Mouse (Mus musculus): ENCODE measurements at regions not wholly inside any gene's neighbourhood (a gene's known extent, or its start where the extent isn't known, plus 50 kb on each side); places are given as distances from the start of the nearest gene placed in this dataset.

DNA sequence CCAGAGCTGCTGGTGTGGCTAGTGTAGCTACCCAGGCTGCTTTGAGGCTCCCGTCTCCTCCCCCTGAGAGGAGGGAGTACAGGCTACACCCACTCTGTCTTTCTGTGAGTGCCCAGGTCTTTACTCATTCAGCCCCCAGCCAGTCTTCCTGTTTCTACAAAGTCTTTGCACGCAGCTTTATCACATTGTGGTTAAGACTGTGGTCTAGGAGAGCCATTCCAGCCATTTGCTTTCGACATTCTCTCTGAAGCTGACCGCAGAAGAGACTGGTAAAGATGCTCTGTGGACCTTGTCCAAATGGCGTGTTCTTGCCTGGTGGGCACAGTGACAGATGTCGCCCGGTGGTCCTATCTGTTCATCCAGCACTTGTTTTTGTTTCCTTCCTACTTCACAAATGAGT lies 62.0 kb downstream of the Tpra1 start:
- no peak for DNase-seq (ENCODE audit: extremely low read depth, low read depth)

DNA sequence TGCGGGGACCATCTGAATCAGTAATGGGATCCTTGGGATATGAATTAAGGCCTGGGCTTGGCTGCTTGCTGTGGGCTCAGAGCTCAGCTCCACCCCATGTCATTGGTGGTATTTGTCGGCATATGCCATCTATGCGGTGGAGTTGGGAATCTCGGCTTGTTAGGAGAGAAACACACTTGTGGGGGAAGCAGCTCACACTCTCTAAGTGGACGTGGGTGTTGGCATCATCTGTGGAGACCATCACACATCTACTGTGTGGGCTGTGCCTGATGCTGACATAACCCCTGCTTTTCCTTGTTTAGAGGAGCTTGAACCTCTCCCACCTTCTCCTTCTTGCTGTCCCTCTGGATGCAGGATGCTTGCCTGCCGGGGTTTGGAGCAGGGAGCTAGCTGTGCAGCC lies 62.9 kb downstream of the Tpra1 start:
- DNase-seq (ENCODE audit: extremely low read depth, low read depth): no peak

DNA sequence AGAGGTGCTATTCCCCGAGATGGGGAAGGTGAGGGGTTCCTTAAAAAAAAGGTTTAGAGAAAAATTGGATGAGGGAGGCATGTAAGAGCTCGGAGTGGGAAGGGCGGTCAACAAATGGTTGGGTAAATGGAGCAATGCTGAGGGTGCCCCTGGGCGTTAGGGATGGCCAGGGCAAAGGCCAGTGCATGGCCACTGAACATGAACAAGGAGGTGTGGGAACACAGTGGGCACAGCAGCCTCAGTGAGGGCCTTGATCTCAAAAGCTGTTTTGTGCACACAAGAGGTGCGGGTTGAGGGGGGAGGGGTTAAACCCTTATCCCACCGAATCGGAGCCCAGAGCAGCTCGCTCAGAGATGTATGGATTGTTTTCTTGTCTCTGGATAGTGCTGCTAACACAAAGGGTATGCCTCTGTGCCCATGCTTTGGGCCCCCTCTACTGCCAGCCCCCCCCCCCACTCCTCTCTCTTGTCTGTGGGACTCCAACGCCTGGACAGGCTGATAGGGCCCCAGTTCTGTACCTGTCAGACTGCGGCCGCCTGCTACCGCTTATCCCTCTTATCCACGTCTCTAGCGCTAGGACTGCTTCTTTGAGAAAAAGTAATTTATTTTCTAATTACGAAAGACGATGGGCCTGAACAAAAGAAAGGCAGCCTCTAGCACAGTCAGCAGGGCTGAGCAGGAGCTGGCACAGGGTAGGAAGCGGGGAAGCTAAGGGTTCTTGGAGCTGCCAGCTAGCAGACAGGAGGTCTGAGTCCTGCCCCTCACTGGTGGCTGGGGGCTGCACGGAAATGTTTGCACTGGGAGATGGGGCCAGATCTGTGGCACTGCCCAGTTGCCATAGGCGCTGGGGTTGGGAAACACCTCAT lies 63.5 kb downstream of the Tpra1 start:
- DNase-seq (ENCODE audit: extremely low read depth, low read depth): no peak

DNA sequence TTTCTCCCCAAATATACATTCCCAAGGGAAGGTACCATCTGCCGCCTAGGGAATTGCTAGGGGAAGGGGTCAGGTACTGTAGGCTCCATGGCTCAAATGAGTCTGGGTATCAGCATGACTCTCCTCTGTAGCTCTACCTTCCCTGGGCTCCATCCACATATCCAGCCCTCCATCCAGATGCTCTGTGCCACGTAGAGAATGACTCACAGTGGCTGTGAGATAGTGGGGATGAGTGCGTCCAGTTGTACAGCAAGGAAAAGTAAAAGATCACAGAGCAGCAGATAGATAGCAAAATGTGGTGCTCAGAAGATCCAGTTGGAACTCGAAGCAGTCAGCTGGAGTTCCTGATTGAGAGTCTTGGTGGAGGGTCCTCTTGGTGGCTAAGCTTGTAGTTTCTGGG lies 64.5 kb downstream of the Tpra1 start:
- DNase-seq (ENCODE audit: extremely low read depth, low read depth): no peak

DNA sequence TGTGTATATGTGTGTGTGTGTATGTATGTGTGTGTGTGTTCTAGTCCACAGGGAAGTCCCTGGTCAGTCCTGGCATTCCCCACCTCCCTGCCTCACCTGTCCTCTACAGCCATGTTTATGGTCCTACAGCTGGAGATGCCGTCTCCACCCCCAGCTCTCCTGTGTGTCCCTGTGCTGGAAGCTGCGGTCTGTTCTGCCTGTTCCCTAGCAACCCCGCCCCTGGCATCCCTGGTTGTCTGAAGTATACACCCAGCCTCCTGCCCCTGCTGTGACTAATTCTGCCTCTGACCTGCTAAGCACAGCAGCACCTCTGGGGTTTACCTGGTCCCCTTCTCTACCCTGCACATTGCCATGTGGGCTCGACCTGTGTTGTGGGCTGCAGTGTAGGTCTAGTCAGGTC lies 66.8 kb downstream of the Tpra1 start:
- DNase-seq (ENCODE audit: extremely low read depth, low read depth): no peak

DNA sequence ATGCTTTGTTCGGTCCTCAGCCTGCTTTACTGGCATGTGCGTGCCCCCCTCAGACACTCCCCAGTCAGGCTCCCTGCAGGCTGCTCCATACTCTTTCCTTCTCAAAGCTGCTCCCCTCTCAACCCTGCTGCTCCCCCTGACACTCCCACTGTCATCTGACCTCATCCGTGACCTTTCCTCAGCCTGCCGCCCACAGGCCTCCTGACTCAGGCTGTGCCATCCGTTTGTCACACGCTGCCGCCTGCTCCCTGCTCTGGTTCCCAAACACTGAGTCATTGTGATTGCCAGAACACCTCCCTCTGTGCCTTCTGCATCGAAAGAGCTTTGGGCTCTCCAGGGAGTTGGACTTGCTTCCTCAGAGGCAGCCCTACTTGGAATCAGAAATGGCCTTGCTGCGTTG lies 69.7 kb downstream of the Tpra1 start:
- DNase-seq (ENCODE audit: extremely low read depth, low read depth): no peak

DNA sequence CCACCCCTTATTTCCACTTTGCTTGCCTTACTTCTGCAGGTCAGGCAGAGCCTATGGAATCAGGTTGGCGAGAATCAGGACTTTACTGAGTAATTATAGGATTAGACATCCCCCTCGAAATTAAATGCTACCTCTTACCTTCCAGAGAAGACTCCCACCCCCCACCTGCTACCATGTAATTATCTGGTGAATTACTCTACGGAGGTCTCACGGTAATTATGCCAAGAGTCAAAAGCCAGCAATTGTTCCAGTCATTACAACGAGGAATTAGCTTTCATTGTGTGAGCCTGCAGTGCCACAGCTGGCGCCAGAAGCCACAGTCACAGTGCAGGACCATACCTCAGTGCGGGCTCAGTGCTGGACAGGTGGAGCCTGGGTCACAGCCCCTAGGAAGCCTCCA lies 72.4 kb downstream of the Tpra1 start:
- DNase-seq (ENCODE audit: extremely low read depth, low read depth): no peak

DNA sequence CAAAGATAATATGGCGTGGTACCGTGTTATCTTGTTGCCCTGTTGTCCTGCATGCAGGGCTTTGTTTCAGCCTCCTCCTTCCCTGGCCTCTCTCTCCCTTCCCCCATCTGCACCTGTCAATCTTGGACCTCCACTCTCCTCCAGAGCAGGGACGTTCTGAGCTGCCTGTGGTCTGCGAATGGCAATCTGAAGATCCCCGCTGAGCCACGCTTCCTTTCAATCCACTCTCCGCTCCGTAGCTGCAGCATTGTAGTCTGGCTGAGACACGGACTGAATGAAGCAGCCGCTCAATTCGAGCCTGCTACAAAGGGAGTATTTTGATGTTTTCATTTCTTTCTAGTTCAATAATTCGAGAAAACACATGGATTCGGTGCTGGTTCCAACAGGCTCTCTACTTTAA lies 74.5 kb downstream of the Tpra1 start:
- DNase-seq (ENCODE audit: extremely low read depth, low read depth): no peak

DNA sequence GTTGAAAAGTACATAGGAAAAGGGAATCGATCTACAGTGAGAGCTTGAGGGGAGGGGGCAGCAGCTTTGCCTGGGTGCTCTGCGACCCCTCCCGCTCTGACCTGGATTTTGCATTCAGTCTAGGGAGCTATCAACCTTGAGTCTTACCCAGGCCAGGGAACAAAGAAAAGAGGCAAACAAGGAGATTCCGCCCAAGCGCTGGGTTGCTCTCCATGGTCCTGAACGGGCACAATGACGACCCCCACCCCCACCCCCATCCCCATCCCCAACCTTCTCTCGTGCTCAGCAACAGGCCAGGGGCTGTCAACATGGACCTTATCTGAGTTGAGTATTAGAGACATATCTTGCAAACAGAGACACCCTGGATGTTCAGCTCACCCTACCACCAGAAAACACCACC lies 74.9 kb downstream of the Tpra1 start:
- no peak for DNase-seq (ENCODE audit: extremely low read depth, low read depth)

DNA sequence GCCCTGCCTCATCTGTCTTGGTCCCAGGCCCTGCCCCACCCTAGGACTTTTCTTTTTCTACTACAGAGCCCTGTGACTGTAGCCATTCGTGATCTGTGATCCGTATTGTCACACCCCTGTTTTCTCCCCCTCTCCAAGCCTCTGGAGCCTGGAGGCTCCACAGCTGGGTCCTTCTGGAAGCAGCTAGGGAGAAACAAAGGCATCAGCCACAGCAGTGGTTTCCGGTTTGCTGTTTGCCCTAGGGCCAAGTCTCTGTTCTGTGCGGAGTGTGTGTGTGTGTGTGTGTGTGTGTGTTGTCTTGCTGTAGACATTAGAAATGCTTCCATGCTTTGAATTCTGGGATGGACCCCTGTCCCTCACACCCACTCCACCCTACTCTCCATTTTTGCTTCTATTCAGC lies 76.9 kb downstream of the Tpra1 start:
- DNase-seq (ENCODE audit: extremely low read depth, low read depth): no peak

DNA sequence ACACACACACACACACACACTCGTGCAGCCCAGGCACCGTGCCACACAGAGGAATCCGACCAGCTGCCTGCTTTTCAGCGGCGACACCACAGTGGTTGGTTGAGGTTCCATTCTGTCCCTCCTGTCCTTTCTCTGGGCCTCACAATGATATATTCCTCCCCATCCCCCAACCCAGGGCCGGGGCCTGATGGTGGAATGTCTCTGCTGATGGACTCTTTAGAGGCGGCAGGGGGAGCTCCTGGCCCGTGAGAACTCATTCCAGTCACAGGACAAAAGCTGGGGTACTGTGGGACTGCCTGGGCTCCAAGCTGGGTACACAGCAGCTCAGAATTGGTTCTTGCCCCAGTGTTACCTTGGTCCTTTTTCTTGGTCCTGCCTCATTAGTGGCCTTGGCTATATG lies 78.1 kb downstream of the Tpra1 start:
- no peak for DNase-seq (ENCODE audit: extremely low read depth, low read depth)

DNA sequence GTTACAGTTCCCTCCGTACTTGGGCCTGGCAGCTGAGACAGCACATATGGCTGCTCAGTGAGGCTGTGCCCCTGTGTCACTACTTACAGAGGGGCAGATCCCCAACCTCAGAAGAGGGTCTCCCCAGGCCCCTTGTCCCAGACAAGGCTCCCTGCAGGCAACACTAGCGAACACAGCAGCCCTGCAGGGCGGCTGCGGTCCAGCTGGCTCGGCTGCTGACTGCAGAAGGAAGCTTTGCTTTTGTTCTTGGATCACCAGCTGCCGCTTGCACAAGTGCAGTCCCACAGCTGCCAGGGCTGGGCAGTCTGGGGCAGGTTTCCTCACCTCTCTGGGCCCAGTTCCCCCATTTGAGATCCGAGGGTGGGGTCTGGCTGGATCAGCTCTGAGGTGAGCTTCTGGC lies 79.5 kb downstream of the Tpra1 start:
- no peak for DNase-seq (ENCODE audit: extremely low read depth, low read depth)

DNA sequence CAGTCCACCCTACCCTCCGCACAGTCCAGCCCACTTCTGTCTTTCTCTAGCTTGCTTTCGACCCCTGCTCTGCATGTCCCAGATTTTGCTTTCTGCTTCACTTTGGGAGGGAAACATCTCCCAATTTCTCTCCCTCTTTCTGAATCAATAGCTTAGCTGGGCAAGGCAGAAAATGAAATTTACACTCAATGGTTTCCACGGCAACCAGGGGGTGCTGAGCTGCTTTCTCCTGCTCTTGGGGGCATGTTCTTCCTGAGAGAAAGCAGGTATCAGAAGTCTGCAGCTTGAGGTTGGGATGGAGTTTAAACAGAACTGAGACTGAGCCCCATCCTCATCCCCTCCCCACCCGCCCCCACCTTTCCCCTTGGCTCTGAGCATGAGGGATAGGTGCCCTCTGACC lies 82.1 kb downstream of the Tpra1 start:
- DNase-seq (ENCODE audit: extremely low read depth, low read depth): no peak

DNA sequence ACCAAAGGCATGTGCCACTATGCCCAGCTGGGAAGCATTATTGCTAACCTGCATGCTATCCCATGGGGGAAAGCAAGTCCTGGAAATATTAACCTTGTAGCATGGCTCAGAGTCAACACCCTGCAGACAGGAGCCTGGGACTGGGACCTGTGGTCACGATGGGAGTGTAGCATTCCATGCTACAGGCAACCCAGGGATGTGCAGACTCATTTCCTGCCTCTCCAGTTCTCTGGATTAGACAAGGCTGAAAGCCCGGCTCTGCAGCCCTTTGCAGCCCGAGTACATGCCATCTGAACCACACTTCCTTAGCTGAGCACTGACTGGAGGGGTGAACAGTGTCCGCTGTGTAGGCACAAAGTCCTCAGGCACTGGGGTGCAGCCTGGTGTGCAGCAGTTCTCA lies 82.8 kb downstream of the Tpra1 start:
- DNase-seq (ENCODE audit: extremely low read depth, low read depth): no peak

DNA sequence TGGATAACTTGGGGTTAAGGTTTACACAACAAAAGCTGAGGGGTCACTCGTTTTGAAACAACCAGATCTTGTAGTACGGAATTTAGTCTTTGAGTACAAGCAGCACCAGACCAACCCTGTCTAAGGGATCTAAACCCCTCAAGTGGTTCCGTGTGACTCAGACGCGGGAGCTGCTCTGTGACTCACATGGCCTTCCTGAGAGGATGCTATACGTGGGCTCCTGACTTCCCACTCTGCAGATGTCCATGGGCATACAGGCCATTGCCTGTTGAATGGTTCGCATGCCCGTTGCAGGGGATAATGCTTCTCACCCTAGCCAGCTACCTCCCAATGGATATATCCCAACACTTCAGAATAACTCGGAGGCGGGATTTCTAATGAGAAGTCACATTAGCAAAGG lies 86.5 kb downstream of the Tpra1 start:
- no peak for DNase-seq (ENCODE audit: extremely low read depth, low read depth)

DNA sequence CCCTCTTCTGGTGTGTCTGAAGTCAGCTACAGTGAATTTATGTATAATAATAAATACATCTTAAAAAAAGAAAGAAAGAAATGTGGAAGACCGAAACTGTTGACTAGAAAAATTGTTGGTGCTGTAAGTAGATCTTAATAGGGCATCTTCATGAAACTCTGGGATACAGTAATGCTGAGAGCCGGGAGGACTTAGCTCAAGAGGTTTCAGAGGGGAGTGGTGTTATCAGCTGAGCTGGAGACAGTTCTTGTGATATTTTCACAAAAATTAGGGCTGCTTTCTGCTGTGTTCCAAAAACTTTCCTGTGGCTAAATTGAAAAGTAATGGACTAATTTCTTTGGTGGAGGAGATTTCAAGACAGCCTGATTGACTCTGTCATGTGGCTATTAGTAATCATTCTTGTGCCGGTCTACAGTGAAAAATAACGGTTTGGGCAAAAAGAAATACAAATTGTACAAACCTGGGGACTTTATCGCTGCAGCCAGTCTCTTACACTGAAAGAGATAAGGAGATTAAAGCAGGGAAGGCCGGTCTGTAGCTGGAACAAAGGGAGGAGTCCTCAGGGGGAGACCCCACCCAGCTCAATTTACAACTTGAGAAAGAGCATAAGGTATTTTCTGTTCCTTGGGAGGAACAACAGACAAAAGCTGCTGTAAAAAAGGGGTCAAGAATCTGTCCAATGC lies 87.7 kb downstream of the Tpra1 start:
- no peak for DNase-seq (ENCODE audit: extremely low read depth, low read depth)

DNA sequence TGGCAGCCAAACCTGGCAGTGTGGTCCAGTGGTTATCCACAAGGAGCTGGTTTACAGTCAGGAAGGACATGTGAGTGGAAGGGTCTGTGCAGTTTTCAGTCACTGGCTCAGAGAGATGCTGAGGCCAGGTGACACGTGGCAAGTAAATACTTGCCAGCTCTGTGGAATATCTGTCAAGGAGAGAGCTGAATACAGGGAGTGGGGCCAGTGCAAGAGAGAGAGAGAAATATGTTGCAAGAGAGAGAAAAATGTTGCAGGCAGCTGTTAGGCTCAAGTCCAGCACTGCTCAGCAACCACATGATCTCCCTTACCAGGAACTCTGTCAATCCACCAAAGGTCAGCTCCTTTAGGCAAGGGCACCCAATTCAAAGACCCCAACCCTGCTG lies 88.2 kb downstream of the Tpra1 start:
- no peak for DNase-seq (ENCODE audit: extremely low read depth, low read depth)

DNA sequence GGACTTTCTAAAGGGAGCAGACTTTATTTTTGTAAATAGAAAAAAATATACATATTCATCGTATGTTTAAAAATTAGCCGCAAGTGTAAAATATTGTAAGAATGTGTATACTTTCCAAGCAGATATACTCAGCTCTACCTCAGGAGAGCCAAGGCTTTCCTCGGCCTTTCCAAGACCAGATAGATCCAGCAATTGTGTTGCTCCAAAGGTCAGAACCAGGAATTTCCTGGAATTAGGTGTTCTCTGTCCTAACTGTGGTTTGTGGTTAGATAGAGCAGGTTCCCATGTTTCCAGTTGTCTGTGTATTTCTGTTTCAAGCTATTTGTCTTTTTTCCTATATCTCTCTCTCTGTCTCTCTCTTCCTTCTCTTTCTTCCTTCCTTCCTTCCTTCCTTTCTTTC lies 93.0 kb downstream of the Tpra1 start:
- no peak for DNase-seq (ENCODE audit: extremely low read depth, low read depth)

DNA sequence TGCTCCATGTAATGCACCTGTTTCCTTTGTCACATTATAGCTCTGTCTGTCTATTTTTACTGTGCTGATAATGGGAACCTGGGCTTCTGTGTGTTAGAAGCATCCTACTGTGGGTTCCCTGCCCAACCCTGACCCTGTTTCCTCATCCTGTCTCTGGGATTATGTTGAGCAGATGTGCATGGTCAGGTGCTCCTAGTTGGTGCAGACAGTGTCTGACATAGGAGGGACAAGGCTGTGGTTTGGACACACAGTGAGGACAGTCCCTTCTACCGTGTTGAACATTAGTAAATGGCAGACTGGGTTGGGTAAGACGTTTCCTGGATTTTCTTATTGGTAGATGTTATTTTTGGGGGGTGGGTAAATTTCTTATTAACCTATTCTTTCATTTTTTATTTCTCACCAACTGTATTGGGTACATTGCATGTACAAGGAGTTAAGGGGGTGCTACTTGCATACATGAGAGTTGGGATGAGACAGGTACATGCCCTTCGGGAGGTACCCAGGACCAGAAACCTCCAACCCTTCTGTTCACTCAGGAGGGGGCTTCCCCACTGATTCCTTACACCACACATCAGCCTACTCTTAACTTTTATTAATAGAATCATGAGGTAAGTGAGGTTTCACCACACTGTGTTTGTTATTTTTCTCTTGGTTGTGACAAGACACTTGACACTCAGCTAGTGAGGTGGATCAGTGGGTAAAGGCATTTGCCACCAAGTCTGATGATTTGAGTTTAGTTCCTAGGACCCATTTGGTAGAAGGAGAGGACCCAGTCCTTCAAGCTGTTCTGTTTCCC lies 97.1 kb downstream of the Tpra1 start:
- DNase-seq (ENCODE audit: extremely low read depth, low read depth): no peak

DNA sequence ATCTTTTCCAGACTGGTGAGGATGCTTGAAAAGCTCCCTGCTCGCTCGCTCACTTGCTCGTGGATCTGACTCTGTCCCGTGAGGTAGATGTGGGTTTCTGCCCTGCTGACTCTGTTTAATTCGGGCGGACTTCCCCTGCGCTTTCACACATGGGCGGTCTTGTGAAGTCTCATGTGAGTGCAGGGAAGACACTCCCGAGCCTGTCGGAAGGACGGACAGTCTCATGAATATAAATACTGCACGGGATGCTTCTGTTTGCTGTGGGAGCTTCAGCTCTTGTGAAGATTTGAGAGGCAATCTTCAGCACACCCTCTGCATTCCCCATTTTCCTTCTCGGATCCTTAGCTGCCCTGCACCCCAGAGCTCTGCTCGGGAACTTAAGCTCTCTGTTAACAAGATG lies 98.3 kb downstream of the Tpra1 start:
- DNase-seq (ENCODE audit: extremely low read depth, low read depth): no peak

DNA sequence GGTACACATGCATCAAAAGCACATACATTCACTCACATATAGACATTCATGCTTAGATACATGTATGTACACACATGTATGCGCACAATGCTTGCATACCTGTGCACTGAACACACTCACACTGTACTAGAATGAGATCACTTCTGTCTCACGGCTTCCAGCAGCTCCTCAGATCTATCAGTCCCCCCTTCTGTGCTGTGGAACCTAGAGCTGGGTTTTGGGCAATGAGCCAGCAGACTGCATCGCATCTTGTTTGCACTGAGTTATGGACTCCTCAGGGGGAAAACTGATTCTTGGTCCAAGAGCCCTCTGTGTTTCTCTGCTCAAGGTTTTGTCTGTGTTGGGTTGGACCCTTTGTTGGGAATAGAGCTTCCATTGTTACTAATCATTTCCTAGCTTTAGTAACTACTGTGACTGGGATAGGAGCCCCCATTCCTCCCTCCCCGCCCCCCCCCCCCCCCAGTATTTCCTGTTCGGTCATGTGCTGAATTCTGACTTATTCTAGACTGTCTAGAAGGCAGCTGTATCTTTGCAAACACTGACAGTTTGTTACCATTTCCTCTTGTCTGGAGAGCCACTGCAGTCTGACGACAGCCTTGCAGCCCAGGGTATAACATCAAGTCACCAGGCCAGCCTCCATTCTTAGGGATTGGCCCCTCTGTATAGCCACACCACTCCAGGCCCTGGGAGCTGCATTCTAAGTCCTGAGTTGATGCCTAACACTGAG lies 101.3 kb downstream of the Tpra1 start:
- DNase-seq (ENCODE audit: extremely low read depth, low read depth): no peak

DNA sequence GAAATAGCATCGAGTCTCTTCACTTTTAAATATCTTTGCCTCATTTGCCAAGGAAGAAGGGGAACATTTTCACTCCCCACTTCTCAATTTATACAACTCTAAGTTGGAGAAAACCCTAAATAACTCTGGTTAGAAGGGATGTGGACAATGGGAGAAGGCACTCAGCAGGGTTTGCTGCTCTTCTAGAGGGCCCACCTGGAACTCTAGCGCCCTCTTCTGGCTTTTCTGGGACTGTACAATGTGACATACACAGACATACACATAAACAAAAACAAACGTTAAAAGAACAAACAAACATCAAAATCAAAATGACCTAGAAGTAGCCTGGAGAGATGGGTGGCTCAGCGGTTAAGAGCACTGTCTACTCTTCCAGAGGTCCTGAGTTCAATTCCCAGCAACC lies 103.0 kb downstream of the Tpra1 start:
- DNase-seq (ENCODE audit: extremely low read depth, low read depth): no peak
